Mouse (Mus musculus) bone marrow, adult 2 months (tissue): ENCODE results near the gene Nxn.

Source experiments
- CTCF ChIP-seq: fragments of 200-500 bp; IDR thresholded peaks from 2 replicates; pipeline ENCODE4 v1.5.1; 2011; ENCODE audit warnings: low read length, control low read depth; ENCODE audit not compliant: control insufficient read depth, insufficient read depth
- POLR2A ChIP-seq: fragments of 200-500 bp; IDR thresholded peaks from 2 replicates; pipeline ENCODE4 v1.6.1; 2011; ENCODE audit warnings: low read depth, mild to moderate bottlenecking, control low read depth, low read length, borderline replicate concordance; ENCODE audit not compliant: control insufficient read depth

DNA sequence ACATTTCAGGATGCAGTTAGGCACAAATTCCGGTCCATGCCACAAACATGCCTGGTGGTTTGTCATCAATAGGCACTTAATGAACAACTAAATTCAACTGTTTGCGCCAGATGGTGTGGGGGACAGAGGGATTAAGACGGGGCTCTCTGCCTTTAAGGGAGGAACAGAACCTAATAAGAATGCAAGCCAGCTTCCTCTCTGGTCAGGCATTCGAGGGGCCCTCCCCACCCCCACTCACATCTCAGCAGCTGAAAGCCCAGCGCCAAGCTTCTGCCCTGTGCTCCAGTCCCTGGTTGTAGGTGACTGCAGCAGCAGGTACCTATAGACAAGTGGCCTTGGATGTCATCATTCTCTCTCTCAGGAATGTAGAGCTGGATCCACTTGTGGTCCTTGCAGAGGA is 104.9 kb downstream of the Nxn start:
- TF ChIP-seq CTCF (no peak), POLR2A (no peak)
